Mouse (Mus musculus) olfactory bulb, adult 2 months (tissue): ENCODE measurements around the gene Sulf2. TPM values are rescaled to one million over a fixed set of nuclear protein-coding genes. Genes with fewer than 3 reads are reported as not detected.
A peak's percentile ranks its signal among the peaks of the same experiment; 100 is the strongest.

Source experiments
- H3K27ac ChIP-seq: fragments of 200-500 bp; 2 replicates; pipeline ENCODE4 v1.5.1; 2012; ENCODE audit warnings: low read depth, low read length; ENCODE audit not compliant: insufficient read depth
- H3K4me1 ChIP-seq: fragments of 200-500 bp; 2 replicates; pipeline ENCODE4 v1.6.1; 2012; ENCODE audit warnings: low read length; ENCODE audit not compliant: control insufficient read depth, insufficient read depth
- H3K4me3 ChIP-seq: fragments of 200-500 bp; 2 replicates; pipeline ENCODE4 v1.5.1; 2012; ENCODE audit warnings: mild to moderate bottlenecking, low read depth, low read length, moderate library complexity; ENCODE audit not compliant: insufficient read depth
- CTCF ChIP-seq: fragments of 200-500 bp; IDR thresholded peaks from 2 replicates; pipeline ENCODE4 v1.5.1; 2012; ENCODE audit warnings: low read depth, mild to moderate bottlenecking, low read length, moderate library complexity; ENCODE audit not compliant: insufficient read depth
- POLR2A ChIP-seq: fragments of 200-500 bp; IDR thresholded peaks from 2 replicates; pipeline ENCODE4 v1.6.1; 2012; ENCODE audit warnings: mild to moderate bottlenecking, low read depth, low read length, moderate library complexity; ENCODE audit not compliant: insufficient read depth
- WGBS: fragments of 180-500 bp; shearing (Covaris S2); methylation state at CpG from one replicate; pipeline ENCODE4 v1.1.7; 2018; 5-methylcytosine and 5-hydroxymethylcytosine counted together
- polyA plus RNA-seq: library from polyadenylated mRNA; stranded (reverse); fragments of >200 nt; gene quantifications from 2 replicates; pipeline ENCODE4 v1.2.4, GENCODE M21; 2012; ENCODE audit warnings: low replicate concordance; ENCODE audit not compliant: missing spikeins, insufficient read depth, insufficient read length

Gene Sulf2
- polyA plus RNA-seq, 1 experiment = not detected

GRCm38 (mm10) chr2:166164601-166165000 is 9.1 kb upstream of the Sulf2 start:
- no peak overlapping the region for H3K27ac ChIP-seq
- no peak overlapping the region for H3K4me3 ChIP-seq
- no peak for TF ChIP-seq POLR2A
- no peak for TF ChIP-seq CTCF
- WGBS = 100% methylated on average over 1 of the region's 1 CpGs
- no peaks in the 10 kb centered on the region for H3K4me1 ChIP-seq

- H3K4me1 ChIP-seq = no peaks in the 10 kb centered on the region
- H3K4me3 ChIP-seq = no peak overlapping the region
- TF ChIP-seq POLR2A (no peak), CTCF (no peak)
- no peak overlapping the region for H3K27ac ChIP-seq
- 92% methylated on average over 6 of the region's 6 CpGs for whole genome bisulfite sequencing
Measured at GRCm38 (mm10) chr2:166163917-166164316, 8.5 kb upstream of the Sulf2 start.

- H3K4me1 ChIP-seq = peaks cover 2% of the 10 kb centered on the region
- no peak overlapping the region for H3K4me3 ChIP-seq
- no peak overlapping the region for H3K27ac ChIP-seq
- TF ChIP-seq CTCF (no peak), POLR2A (no peak)
- WGBS = 82% methylated on average over 5 of the region's 5 CpGs
Measured at GRCm38 (mm10) chr2:166163252-166163651, 7.8 kb upstream of the Sulf2 start.

GRCm38 (mm10) chr2:166162160-166162559 is 6.7 kb upstream of the Sulf2 start:
- TF ChIP-seq CTCF (no peak), POLR2A (no peak)
- 90% methylated on average over 5 of the region's 5 CpGs for WGBS
- Histone ChIP-seq H3K27ac (no peak overlapping the region), H3K4me3 (no peak overlapping the region), H3K4me1 (peaks cover 5% of the 10 kb centered on the region)

- H3K4me3 ChIP-seq = no peak overlapping the region
- TF ChIP-seq CTCF = no peak
- TF ChIP-seq POLR2A = no peak
- H3K4me1 ChIP-seq = peaks cover 15% of the 10 kb centered on the region
- WGBS = 88% methylated on average over 7 of the region's 7 CpGs
- H3K27ac ChIP-seq = no peak overlapping the region
Measured at GRCm38 (mm10) chr2:166159276-166159675, 3.8 kb upstream of the Sulf2 start.

- no peak for TF ChIP-seq POLR2A
- no peak for TF ChIP-seq CTCF
- 86% methylated on average over 12 of the region's 12 CpGs for WGBS
- no peak overlapping the region for H3K27ac ChIP-seq
Measured at GRCm38 (mm10) chr2:166157767-166158561, 2.5 kb upstream of the Sulf2 start.

GRCm38 (mm10) chr2:166157144-166157543 is 1.7 kb upstream of the Sulf2 start:
- TF ChIP-seq POLR2A = no peak
- H3K27ac ChIP-seq = no peak overlapping the region
- no peak overlapping the region for H3K4me3 ChIP-seq
- peaks cover 27% of the 10 kb centered on the region for H3K4me1 ChIP-seq
- WGBS = 91% methylated on average over 2 of the region's 2 CpGs

More at GRCm38 (mm10) chr2:166157767-166158561, 2.5 kb upstream of the Sulf2 start:
- Histone ChIP-seq H3K4me1 (peaks cover 27% of the 10 kb centered on the region), H3K4me3 (no peak overlapping the region)

GRCm38 (mm10) chr2:166156122-166156521 is 659 bp upstream of the Sulf2 start:
- 31% methylated on average over 12 of the region's 12 CpGs for WGBS
- peaks cover 38% of the 10 kb centered on the region for H3K4me1 ChIP-seq

GRCm38 (mm10) chr2:166154749-166155453 is 562 bp downstream of the Sulf2 start:
- WGBS = 4% methylated on average over 87 of the region's 95 CpGs

More at GRCm38 (mm10) chr2:166156122-166156521, 659 bp upstream of the Sulf2 start:
- TF ChIP-seq POLR2A = no peak
- TF ChIP-seq CTCF = no peak
- H3K4me3 ChIP-seq = no peak overlapping the region
- no peak overlapping the region for H3K27ac ChIP-seq

More at GRCm38 (mm10) chr2:166154749-166155453, 562 bp downstream of the Sulf2 start:
- H3K4me1 ChIP-seq = peaks cover 40% of the 10 kb centered on the region
- peak overlapping the region; percentile 42 for H3K4me3 ChIP-seq
- TF ChIP-seq POLR2A (no peak), CTCF (no peak)
- H3K27ac ChIP-seq = no peak overlapping the region
